Mouse (Mus musculus) heart, postnatal 0 days (tissue): ENCODE measurements around the gene Gm20662. TPM values are rescaled to one million over a fixed set of nuclear protein-coding genes. Genes with fewer than 3 reads are reported as not detected.

ENCODE experiments used
- ATAC-seq: fragments of 200-750 bp; cut with Nextera tagmentation; 2 replicates; pipeline ENCODE4 v1.8.0; 2017; ENCODE audit warnings: low read depth, moderate number of reproducible peaks, moderate library complexity; ENCODE audit not compliant: insufficient read depth
- DNase-seq: peaks from one replicate; pipeline ENCODE4 v3.0.0-alpha.2; 2016; ENCODE audit warnings: low spot score
- H3K27ac ChIP-seq: fragments of 300-500 bp; sonication (generic); 2 replicates; pipeline ENCODE4 v1.5.1; 2014; ENCODE audit warnings: low read depth, mild to moderate bottlenecking
- H3K27me3 ChIP-seq: fragments of 300-500 bp; sonication (generic); 2 replicates; pipeline ENCODE4 v1.6.1; 2014; ENCODE audit warnings: low read length, mixed read lengths; ENCODE audit not compliant: control insufficient read depth, insufficient read depth
- H3K36me3 ChIP-seq: fragments of 300-500 bp; sonication (generic); replicated peaks from 2 replicates; pipeline ENCODE4 v1.6.1; 2014; ENCODE audit warnings: low read length, mixed read lengths; ENCODE audit not compliant: control insufficient read depth, insufficient read depth
- H3K4me1 ChIP-seq: fragments of 300-500 bp; sonication (generic); 2 replicates; pipeline ENCODE4 v1.6.1; 2014; ENCODE audit warnings: antibody characterized with exemption; ENCODE audit not compliant: control insufficient read depth, insufficient read depth
- H3K4me2 ChIP-seq: fragments of 300-500 bp; sonication (generic); 2 replicates; pipeline ENCODE4 v1.6.1; 2014; ENCODE audit warnings: low read depth, mild to moderate bottlenecking, low read length, moderate library complexity
- H3K4me3 ChIP-seq: fragments of 300-500 bp; sonication (generic); 2 replicates; pipeline ENCODE4 v1.5.1; 2014; ENCODE audit warnings: low read depth, low read length
- H3K9ac ChIP-seq: fragments of 300-500 bp; sonication (generic); replicated peaks from 2 replicates; pipeline ENCODE4 v1.6.1; 2014; ENCODE audit warnings: low read depth, low read length, mixed read lengths
- H3K9me3 ChIP-seq: fragments of 300-500 bp; sonication (generic); replicated peaks from 2 replicates; pipeline ENCODE4 v1.6.1; 2016; ENCODE audit warnings: low read length; ENCODE audit not compliant: control insufficient read depth
- CTCF ChIP-seq: IDR thresholded peaks from 2 replicates; pipeline ENCODE4 v1.5.1; 2016; ENCODE audit warnings: antibody characterized with exemption, control low read depth, low read depth
- EP300 ChIP-seq: IDR thresholded peaks from 2 replicates; pipeline ENCODE4 v1.6.1; 2016; ENCODE audit warnings: antibody characterized with exemption, low read depth
- WGBS: fragments of 180-500 bp; shearing (Covaris S2); extraction: QIAGEN DNeasy Blood & Tissue Kit; methylation state at CpG from one replicate; pipeline ENCODE4 v1.1.7; 2014; 5-methylcytosine and 5-hydroxymethylcytosine counted together
- polyA plus RNA-seq: library from polyadenylated mRNA; unstranded; fragments of >200 nt; fragmentation: Nextera tagmentation; extraction: Ambion mirVana; gene quantifications from 2 replicates; pipeline ENCODE4 v1.2.1, GENCODE M21; 2015
- total RNA-seq: library from RNA; depleted of rRNA; stranded (reverse); fragments of >200 nt; gene quantifications from 2 replicates; pipeline ENCODE4 v1.2.3, GENCODE M21; 2014; ENCODE audit warnings: low replicate concordance

Gm20662 gene
- total and polyA plus RNA-seq, 2 experiments from 2014 or later, result 0.56 to 1.8 TPM

DNA sequence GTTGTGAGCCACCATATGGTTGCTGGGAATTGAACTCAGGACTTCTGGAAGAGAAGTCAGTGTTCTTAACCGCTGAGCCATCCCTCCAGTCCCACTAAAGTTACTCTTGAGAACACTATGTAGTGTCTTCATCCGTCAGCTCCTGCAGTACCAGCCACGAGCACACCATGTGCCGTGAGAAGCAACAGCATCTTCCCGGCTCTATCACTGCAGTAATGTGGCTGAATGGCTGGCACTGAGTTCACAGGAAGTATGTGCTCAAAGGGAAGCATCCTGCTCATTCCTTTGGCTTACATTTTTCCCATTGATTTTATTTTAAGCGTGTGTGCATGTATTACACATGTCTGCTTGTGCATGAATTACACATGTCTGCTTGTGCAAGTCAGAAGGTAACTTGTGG is 28.7 kb upstream of the Gm20662 start:
- ATAC-seq (no peak), DNase-seq (no peak)
- no peak overlapping the region for H3K4me2 ChIP-seq
- H3K4me1 ChIP-seq, result no peaks in the 10 kb centered on the region; the same call in 1 of the 2 replicates
- no peak overlapping the region for H3K9ac ChIP-seq
- no peaks in the 10 kb centered on the region for H3K27me3 ChIP-seq
- WGBS, result 64% methylated on average over 6 of the region's 6 CpGs
- H3K4me3 ChIP-seq, result no peak overlapping the region
- no peaks in the 10 kb centered on the region for H3K9me3 ChIP-seq
- H3K36me3 ChIP-seq, result no peaks in the 10 kb centered on the region
- TF ChIP-seq CTCF, result no peak
- no peak for TF ChIP-seq EP300
- H3K27ac ChIP-seq, result no peak overlapping the region; the same call in 1 of the 2 replicates

DNA sequence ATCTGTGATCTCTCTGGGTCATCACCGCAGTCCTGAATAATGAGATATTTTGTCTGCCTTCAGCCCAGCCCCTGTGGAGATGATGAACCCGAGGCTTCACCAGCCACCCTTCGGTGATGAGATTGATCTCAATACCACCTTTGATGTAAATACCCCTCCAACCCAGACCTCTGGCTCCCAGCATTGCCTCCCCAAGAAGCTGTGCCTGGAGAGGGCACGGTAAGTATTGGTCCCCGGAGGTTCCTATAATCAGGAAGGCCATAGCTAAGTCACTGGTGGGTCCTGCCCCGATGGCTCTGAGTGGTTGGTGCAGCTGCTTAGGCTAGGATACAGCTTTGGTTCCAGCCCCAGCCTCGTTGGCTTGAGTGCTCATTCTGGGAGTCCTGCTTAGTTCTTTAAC is 27.6 kb upstream of the Gm20662 start:
- Histone ChIP-seq H3K4me2 (no peak overlapping the region), H3K27ac (no peak overlapping the region), H3K36me3 (no peaks in the 10 kb centered on the region), H3K27me3 (no peaks in the 10 kb centered on the region), H3K4me1 (no peaks in the 10 kb centered on the region; the same call in 1 of the 2 replicates), H3K9me3 (no peaks in the 10 kb centered on the region), H3K9ac (no peak overlapping the region), H3K4me3 (no peak overlapping the region)
- 86% methylated on average over 7 of the region's 7 CpGs for WGBS
- TF ChIP-seq EP300, result no peak
- no peak for TF ChIP-seq CTCF
- no peak for DNase-seq
- no peak for ATAC-seq

DNA sequence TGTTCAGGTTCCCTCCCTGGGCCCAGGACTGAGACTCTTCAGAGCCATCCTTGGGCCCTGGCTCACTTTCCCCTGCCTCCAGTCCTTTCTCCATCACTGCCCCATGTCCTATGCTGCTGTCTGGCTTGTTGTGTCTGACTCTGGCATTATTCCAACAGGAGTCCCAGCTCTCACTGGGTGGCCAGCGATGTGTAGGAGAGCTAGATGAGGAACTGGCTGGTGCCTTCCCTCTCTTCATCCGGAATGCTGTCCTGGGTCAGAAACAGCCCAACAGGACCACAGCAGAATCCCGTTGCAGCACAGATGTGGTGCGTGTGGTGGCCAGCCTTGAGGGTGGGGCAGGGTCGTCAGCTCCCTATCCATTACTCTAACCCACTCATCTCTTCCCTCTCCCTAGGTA is 25.8 kb upstream of the Gm20662 start:
- DNase-seq, result no peak
- WGBS, result 76% methylated on average over 5 of the region's 5 CpGs
- Histone ChIP-seq H3K27me3 (no peaks in the 10 kb centered on the region), H3K36me3 (no peaks in the 10 kb centered on the region), H3K4me2 (no peak overlapping the region), H3K4me1 (peaks cover 15% of the 10 kb centered on the region), H3K27ac (no peak overlapping the region), H3K9ac (no peak overlapping the region), H3K4me3 (no peak overlapping the region), H3K9me3 (no peaks in the 10 kb centered on the region)
- no peak for TF ChIP-seq EP300
- TF ChIP-seq CTCF, result no peak
- ATAC-seq, result no peak

DNA sequence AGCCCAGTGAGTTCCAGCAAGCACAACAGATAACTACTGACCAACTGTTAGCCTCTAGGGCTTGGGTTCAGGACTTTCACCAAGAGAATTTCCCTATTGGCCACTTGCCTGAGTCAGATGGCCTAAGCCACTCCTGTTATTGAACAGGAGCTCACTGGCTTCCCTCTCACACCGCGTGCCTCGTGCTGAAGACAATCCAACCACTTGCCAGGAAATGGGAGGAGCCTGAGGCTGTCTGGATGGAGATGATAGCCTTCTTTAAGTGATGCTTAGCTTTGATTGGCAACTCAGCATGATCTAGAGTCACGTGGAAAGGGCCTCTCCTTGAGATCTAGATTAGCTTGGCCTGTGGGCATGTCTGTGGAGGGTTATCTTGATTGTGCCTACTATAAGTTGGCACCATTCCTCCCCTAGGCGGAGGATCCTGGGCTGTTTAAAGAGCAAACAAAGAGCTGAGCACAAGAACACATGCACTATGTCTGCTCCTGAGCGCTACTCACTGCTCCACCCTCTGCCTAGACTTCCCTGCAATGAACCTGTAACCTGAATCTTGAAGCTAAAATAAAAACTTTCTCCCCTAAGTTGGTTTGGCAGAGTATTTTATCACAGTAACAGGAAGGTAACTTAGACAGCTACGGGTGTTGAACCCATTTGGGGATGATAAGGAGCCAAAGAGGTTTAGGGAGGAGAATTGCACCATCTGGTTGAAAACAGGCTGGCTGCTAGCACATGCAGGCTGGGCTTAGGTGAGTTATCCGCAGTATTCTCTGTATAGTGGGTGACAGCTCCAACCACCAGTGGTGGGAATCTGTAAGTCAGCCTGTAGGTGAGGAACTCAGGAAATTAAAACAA is 24.2 kb upstream of the Gm20662 start:
- Histone ChIP-seq H3K9ac (no peak overlapping the region), H3K27ac (0 out of 2 replicates have a peak overlapping the region, but pooled peaks have one; percentile 8), H3K4me2 (no peak overlapping the region), H3K4me1 (peaks cover 28% of the 10 kb centered on the region), H3K27me3 (no peaks in the 10 kb centered on the region), H3K9me3 (no peaks in the 10 kb centered on the region), H3K4me3 (no peak overlapping the region), H3K36me3 (no peaks in the 10 kb centered on the region)
- peak; percentile 48; the same call in 1 of the 2 replicates for ATAC-seq
- DNase-seq, result peak; percentile 46
- TF ChIP-seq CTCF, result no peak
- TF ChIP-seq EP300, result no peak
- 54% methylated on average over 8 of the region's 8 CpGs for WGBS

DNA sequence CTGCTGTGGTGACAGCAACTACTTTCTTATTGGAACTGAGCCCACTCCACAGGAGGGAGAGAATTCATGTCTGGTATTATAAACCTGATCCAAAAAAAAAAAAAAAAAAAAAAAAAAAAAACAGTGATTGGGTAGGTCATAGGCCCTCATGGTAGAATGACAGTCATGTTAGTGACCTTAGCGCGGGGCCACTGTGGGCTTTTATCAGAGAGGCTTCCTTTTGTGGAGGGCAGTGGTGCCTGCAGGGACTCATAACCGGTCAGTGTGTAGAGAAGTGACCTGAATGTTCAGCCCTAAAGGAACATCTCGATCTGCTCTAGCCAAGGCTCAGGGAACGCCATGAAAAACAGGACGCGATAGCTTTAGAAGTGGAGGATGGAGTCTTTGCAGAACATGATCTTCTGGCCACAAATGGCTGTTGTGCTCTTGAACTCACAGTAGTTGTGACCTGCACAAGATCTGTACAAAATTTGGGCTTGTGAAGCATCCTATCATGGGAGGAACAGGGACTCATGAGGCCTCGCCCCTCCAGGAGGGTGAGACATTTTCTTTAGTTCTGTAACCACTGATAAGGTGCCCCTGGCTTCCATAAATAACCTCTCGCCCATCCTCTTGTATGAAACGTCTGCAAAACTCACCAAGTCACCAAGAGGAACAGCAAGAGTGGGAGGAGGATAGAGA is 21.5 kb upstream of the Gm20662 start:
- DNase-seq (no peak), ATAC-seq (peak; percentile 12; the same call in 1 of the 2 replicates)
- Histone ChIP-seq H3K4me1 (peaks cover 28% of the 10 kb centered on the region), H3K9me3 (no peaks in the 10 kb centered on the region), H3K27ac (peak overlapping the region; percentile 90), H3K9ac (0 out of 2 replicates have a peak overlapping the region, but pooled peaks have one; percentile 63), H3K27me3 (no peaks in the 10 kb centered on the region), H3K4me3 (peak overlapping the region; percentile 50), H3K36me3 (peaks cover 14% of the 10 kb centered on the region), H3K4me2 (peak overlapping the region; percentile 68; the same call in 1 of the 2 replicates)
- WGBS, result 23% methylated on average over 10 of the region's 10 CpGs
- no peak for TF ChIP-seq CTCF
- TF ChIP-seq EP300, result no peak; the same call in 1 of the 2 replicates
